Mouse (Mus musculus) liver, adult 2 months (tissue): ENCODE data around the gene Kdm6b. TPM values are rescaled to one million over a fixed set of nuclear protein-coding genes. Genes with fewer than 3 reads are reported as not detected.

Experiments used
- DNase-seq: peaks from one replicate; pipeline ENCODE4 v3.0.0-alpha.2; 2011; ENCODE audit warnings: low read depth, low spot score; ENCODE audit errors: extremely low read depth
- H3K27ac ChIP-seq: fragments of 200-500 bp; replicated peaks from 2 replicates; pipeline ENCODE4 v1.5.1; 2012; ENCODE audit warnings: low read depth, mild to moderate bottlenecking, control low read depth, inconsistent platforms, low read length; ENCODE audit not compliant: insufficient read depth
- H3K27me3 ChIP-seq: fragments of 200-500 bp; 2 replicates; pipeline ENCODE4 v1.6.1; 2012; ENCODE audit warnings: mild to moderate bottlenecking, moderate library complexity, low read length, inconsistent platforms; ENCODE audit not compliant: control insufficient read depth, insufficient read depth
- H3K36me3 ChIP-seq: fragments of 200-500 bp; 2 replicates; pipeline ENCODE4 v1.6.1; 2012; ENCODE audit warnings: low read length, inconsistent platforms; ENCODE audit not compliant: control insufficient read depth, insufficient read depth
- H3K4me1 ChIP-seq: fragments of 200-500 bp; 2 replicates; pipeline ENCODE4 v1.6.1; 2011; ENCODE audit warnings: low read length; ENCODE audit not compliant: control insufficient read depth, insufficient read depth
- H3K4me3 ChIP-seq: fragments of 200-500 bp; 2 replicates; pipeline ENCODE4 v1.5.1; 2011; ENCODE audit warnings: low read depth, mild to moderate bottlenecking, control low read depth, low read length, moderate library complexity; ENCODE audit not compliant: insufficient read depth
- H3K79me2 ChIP-seq: fragments of 200-500 bp; 2 replicates; pipeline ENCODE4 v1.6.1; 2012; ENCODE audit warnings: inconsistent platforms, mild to moderate bottlenecking, low read length, moderate library complexity; ENCODE audit not compliant: control insufficient read depth, insufficient read depth
- H3K9ac ChIP-seq: fragments of 200-500 bp; 2 replicates; pipeline ENCODE4 v1.6.1; 2012; ENCODE audit warnings: low read depth, mild to moderate bottlenecking, control low read depth, inconsistent platforms, low read length
- CTCF ChIP-seq: fragments of 200-500 bp; IDR thresholded peaks from 2 replicates; pipeline ENCODE4 v1.5.1; 2011; ENCODE audit warnings: low read depth, low read length, control low read depth
- POLR2A ChIP-seq: fragments of 200-500 bp; IDR thresholded peaks from 2 replicates; pipeline ENCODE4 v1.6.1; 2011; ENCODE audit warnings: low read length, control low read depth; ENCODE audit not compliant: insufficient read depth; ENCODE audit errors: extremely low read depth
- WGBS: fragments of 180-500 bp; shearing (Covaris S2); methylation state at CpG from one replicate; pipeline ENCODE4 v1.1.7; 2018; 5-methylcytosine and 5-hydroxymethylcytosine counted together
- polyA plus RNA-seq: library from polyadenylated mRNA; depleted of rRNA; stranded (reverse); fragments of >200 nt; gene quantifications from 2 replicates; pipeline ENCODE4 v1.2.3, GENCODE M21; 2012
- total RNA-seq: library from RNA; depleted of rRNA; stranded (reverse); fragments of >200 nt; gene quantifications from 2 replicates; pipeline ENCODE4 v1.2.3, GENCODE M21; 2014

Gene Kdm6b
- total and polyA plus RNA-seq, 2 experiments = 1.6 to 4.2 TPM

- Histone ChIP-seq H3K36me3 (peaks cover 4% of the 10 kb centered on the region; the same call in 1 of the 2 replicates), H3K9ac (no peak overlapping the region), H3K27ac (no peak overlapping the region), H3K27me3 (no peaks in the 10 kb centered on the region), H3K4me1 (peaks cover 12% of the 10 kb centered on the region), H3K4me3 (no peak overlapping the region), H3K79me2 (peaks cover 14% of the 10 kb centered on the region; the same call in 1 of the 2 replicates)
- TF ChIP-seq CTCF (no peak), POLR2A (no peak)
- 82% methylated on average over 19 of the region's 19 CpGs for WGBS
- no peak for DNase-seq
Observed at GRCm38 (mm10) chr11:69406282-69406681, 7.2 kb downstream of the Kdm6b start.

DNA sequence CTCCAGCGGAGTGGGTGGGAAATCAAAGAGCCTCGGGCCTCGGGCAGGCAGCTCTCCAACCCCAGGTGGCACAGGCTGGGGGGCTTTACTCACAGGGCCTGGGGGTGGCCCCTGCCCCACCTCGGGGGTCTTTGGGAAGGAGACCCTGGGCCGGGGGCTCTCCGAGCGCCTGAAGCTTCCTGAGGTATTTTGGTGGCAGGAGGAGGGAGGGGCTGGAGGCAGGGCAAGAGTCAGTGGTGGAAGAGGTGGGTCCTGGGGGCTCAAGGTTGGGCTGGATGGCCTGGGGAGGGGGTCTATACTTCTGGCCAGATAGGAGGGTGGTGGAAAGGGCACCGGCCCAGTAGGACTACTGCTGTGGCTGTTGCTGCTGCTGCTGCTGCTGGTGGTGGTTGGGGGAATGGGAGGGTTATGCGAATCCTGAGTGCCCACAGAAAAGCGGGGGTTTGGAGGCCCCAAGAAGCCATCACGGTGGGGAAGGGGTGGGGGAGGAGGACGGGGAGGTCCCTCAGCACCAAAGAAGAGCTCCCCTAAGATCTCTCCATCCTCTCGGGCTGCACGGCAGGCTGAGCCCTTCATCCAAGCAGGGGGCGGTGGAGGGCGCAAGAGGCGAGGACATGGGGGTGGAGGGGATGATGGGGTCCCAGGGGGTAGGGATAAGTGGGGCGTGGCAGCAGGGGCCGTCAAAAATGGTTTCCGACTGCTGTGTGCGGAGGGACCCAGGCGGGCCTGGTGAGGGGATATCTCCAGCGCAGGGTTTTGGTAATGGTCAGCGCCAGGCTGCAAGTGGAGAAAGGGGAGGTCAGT is 7.9 kb downstream of the Kdm6b start:
- Histone ChIP-seq H3K27ac (no peak overlapping the region), H3K79me2 (peaks cover 14% of the 10 kb centered on the region; the same call in 1 of the 2 replicates), H3K36me3 (peaks cover 7% of the 10 kb centered on the region; the same call in 1 of the 2 replicates), H3K4me3 (no peak overlapping the region), H3K27me3 (no peaks in the 10 kb centered on the region), H3K4me1 (peaks cover 12% of the 10 kb centered on the region), H3K9ac (no peak overlapping the region)
- whole genome bisulfite sequencing = 93% methylated on average over 24 of the region's 24 CpGs
- TF ChIP-seq POLR2A = no peak
- no peak for DNase-seq

DNA sequence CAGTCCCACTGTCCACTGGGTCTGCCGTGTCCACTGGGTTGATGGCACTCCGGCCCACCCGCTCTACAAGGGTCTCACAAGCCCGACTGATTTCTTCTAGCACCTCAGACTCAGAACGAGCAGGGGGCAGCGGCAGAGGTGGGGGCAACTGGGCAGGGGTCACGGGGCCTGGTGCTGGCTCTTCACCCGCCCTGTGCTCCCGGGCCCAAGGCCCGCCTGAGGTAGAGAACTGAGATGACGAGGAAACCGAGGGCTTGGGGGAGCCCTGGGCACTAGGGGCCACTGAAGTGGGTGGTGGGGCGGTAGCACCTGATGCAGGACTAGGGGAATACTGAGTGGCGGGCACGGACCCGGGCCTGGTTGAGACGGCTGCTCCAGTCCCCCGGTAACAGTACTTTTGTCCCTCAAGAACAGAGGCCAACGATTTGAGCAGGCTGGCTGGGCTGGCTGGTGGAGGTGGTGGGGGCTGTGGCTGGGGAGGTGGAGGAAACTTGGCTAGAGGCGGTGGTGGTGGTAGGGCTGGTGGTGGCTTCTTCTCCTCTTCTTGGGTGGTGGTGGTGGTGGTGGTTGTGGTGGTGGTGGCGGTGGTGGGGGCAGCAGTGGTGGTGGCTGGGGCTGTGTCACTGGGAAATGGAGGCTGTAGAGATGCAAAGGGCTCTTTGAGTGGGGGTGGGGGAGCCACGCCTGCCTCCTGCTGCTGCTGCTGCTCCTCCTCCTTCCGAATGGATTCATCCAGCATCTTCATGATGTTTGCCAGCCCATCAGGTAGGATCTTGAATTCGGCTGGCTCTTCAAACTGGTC is 8.7 kb downstream of the Kdm6b start:
- Histone ChIP-seq H3K27me3 (no peaks in the 10 kb centered on the region), H3K9ac (no peak overlapping the region), H3K36me3 (peaks cover 10% of the 10 kb centered on the region; the same call in 1 of the 2 replicates), H3K4me1 (peaks cover 12% of the 10 kb centered on the region), H3K4me3 (no peak overlapping the region), H3K27ac (no peak overlapping the region), H3K79me2 (peaks cover 14% of the 10 kb centered on the region; the same call in 1 of the 2 replicates)
- 94% methylated on average over 20 of the region's 24 CpGs for WGBS
- TF ChIP-seq CTCF (no peak), POLR2A (no peak)
- DNase-seq = no peak

- no peak for DNase-seq
- Histone ChIP-seq H3K9ac (no peak overlapping the region), H3K4me3 (no peak overlapping the region), H3K27ac (no peak overlapping the region), H3K36me3 (peaks cover 10% of the 10 kb centered on the region; the same call in 1 of the 2 replicates), H3K27me3 (no peaks in the 10 kb centered on the region), H3K4me1 (peaks cover 12% of the 10 kb centered on the region), H3K79me2 (peaks cover 14% of the 10 kb centered on the region; the same call in 1 of the 2 replicates)
- TF ChIP-seq CTCF (no peak), POLR2A (no peak)
- WGBS = 84% methylated on average over 38 of the region's 38 CpGs
Observed at GRCm38 (mm10) chr11:69403691-69404594, 9.5 kb downstream of the Kdm6b start.

DNA sequence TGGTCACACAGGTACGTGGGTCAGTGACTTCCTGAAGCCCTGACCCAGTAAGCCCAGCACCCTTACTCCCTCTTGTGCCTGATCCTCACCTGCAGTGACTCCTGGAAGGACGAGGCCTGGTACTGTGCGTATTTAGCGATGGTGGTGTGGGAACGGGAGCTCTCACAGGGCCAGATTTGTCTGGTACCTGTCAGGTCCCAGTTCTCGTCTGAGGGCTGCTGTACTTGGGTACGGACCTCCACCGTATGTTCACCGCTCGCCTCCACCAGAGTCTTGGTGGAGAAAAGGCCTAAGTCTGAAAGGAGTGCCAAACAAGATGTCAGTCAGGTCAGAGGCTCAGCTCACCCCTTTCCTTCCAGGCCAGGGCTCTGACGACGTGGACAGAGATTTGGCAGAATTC is 11.5 kb downstream of the Kdm6b start:
- peaks cover 10% of the 10 kb centered on the region; the same call in 1 of the 2 replicates for H3K36me3 ChIP-seq
- DNase-seq = no peak
- no peaks in the 10 kb centered on the region for H3K27me3 ChIP-seq
- WGBS = 84% methylated on average over 12 of the region's 12 CpGs
- no peak overlapping the region for H3K4me3 ChIP-seq
- H3K27ac ChIP-seq = no peak overlapping the region
- TF ChIP-seq POLR2A = no peak
- no peak for TF ChIP-seq CTCF
- peaks cover 2% of the 10 kb centered on the region; the same call in 1 of the 2 replicates for H3K79me2 ChIP-seq
- H3K4me1 ChIP-seq = peaks cover under 1% of the 10 kb centered on the region; the same call in 1 of the 2 replicates
- H3K9ac ChIP-seq = no peak overlapping the region
